In the genomic region with DNA sequence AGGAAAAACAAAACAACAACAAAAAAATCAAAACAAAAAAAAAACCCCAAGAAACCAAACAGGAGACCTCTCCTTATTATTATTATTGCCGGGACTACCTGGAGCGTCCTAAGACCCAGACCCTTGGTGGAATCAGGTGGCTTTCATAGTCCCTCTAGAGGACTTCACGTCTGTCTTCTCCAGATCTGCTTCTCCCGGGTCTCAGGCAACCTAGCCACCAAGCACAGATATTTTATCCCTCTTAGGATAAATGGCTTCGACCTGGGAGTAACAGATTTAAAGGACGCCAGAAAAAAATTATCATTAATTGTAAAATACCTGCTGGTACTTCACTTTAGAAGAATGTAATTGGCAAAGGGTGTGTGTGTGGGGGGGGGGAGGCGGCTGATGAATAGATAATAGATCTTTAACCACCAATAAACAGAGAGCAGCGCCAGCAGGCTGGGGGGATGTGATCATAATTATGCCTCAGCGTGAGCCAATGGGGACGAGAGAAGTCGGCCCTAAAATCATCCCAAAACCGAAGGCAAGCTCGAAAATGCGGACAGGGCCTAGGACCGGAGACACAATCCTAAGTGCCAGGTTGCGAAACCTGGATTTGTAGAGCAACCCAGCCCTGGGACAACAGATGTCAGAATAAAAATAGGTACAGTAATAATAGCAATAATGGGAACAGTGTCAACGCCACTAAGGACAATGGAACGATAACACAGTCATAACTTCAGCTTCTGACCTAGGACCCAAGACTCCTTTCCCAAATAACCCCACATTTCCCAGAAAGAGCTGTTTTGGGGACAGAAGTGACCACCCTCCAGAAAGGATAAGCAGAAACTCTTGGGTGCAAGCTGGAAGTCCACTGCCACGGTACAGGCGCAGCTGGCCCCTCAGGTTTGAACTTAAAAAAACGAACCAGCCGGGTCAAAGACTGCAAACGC, we compare ENCODE assay signal across 8 mouse cellular contexts. TPM values are rescaled to one million over a fixed set of nuclear protein-coding genes. Genes with fewer than 3 reads are reported as not detected.
DNase-seq lines count a peak whose midpoint lies in the region; ATAC-seq and TF ChIP-seq lines count a peak whose summit lies in the region.

No protein-coding gene starts in this region.

- peak; percentile 58 for DNase-seq in gastrocnemius, adult 2 months
- no peak for DNase-seq in gastrocnemius, postnatal 4 days (ENCODE audit: low spot score in 2 of 2)
- peak; percentile 78 for DNase-seq in fibroblast of lung, adult 2 months (ENCODE audit: low read depth)
- peak; percentile 61 to 64 for DNase-seq in kidney, postnatal 36 days
- DNase-seq in heart, adult 9 months (ENCODE audit: low spot score in 2 of 2): no peak

- no peaks in the 10 kb centered on the region for H3K9me3 ChIP-seq in E14TG2a.4 (ENCODE audit: low read length)
- H3K9me3 ChIP-seq in neural tube, embryonic 13.5 days: no peaks in the 10 kb centered on the region

- intact Hi-C loops in gastrocnemius, adult 2 months (cut with DNase I): no loop called here

- H3K4me3 ChIP-seq in gastrocnemius, adult 2 months: peak overlapping the region; percentile 73
- H3K4me3 ChIP-seq in E14TG2a.4 (replicated peaks; ENCODE audit: low read length): peak overlapping the region; percentile 70
- no peak overlapping the region for H3K4me3 ChIP-seq in neural tube, embryonic 13.5 days

- peak overlapping the region; percentile 46; the same call in 1 of the 2 replicates for H3K4me2 ChIP-seq in neural tube, embryonic 13.5 days

- 2% methylated on average over 23 of the region's 23 CpGs for WGBS in neural tube, embryonic 13.5 days

- no peak for ATAC-seq in neural tube, embryonic 13.5 days (ENCODE audit: low read depth)
- no peak for ATAC-seq in monocyte, adult 5-6 weeks (replicated peaks; ENCODE audit: insufficient number of reproducible peaks, low FRiP score, low TSS enrichment, poor library complexity, severe bottlenecking)

- H3K9ac ChIP-seq in neural tube, embryonic 13.5 days: no peak overlapping the region

- H3K36me3 ChIP-seq in E14TG2a.4 (ENCODE audit: insufficient read depth, low read length): no peaks in the 10 kb centered on the region
- H3K36me3 ChIP-seq in neural tube, embryonic 13.5 days: no peaks in the 10 kb centered on the region

- peaks cover 31% of the 10 kb centered on the region for H3K4me1 ChIP-seq in E14TG2a.4 (replicated peaks; ENCODE audit: low read depth, low read length)
- H3K4me1 ChIP-seq in neural tube, embryonic 13.5 days (replicated peaks): peaks cover 23% of the 10 kb centered on the region

- peak overlapping the region; percentile 76 for H3K27ac ChIP-seq in gastrocnemius, adult 2 months
- H3K27ac ChIP-seq in neural tube, embryonic 13.5 days (replicated peaks): no peak overlapping the region

- H3K27me3 ChIP-seq in E14TG2a.4 (ENCODE audit: insufficient read depth, low read length): peaks cover 99% of the 10 kb centered on the region
- H3K27me3 ChIP-seq in neural tube, embryonic 13.5 days: peaks cover 98% of the 10 kb centered on the region

- no peak for TF ChIP-seq CTCF in gastrocnemius, adult 2 months (IDR thresholded peaks at IDR 0.05)
- TF ChIP-seq CTCF in E14TG2a.4 (conservative IDR thresholded peaks at IDR 0.05; ENCODE audit: low read length): no peak

RNA-seq across cellular contexts. Expression of a gene that starts 0.9 kb away (rescaled TPM):
- 1 to 10 TPM in 1 of 2 experiments, under 1 TPM in 1; 0.89 to 1.9 TPM for total RNA-seq in gastrocnemius, adult 2 months (2021)
- 1 to 10 TPM; 1.2 to 2.2 TPM for total RNA-seq in gastrocnemius, postnatal 4 days (2021)
- 0.32 TPM in 1 of 2 replicates, not detected in the other for polyA plus RNA-seq in neural tube, embryonic 13.5 days (2015; fragmentation: Nextera tagmentation; extraction: Ambion mirVana)
- not detected in 3 replicates for total RNA-seq in monocyte, adult 5-6 weeks (2017)

Comparison
In these comparisons a context has a peak if more than half of its experiments do, and no peak if none do; other contexts are left out.
1. DNase-seq: peak in gastrocnemius, adult 2 months (single experiment), fibroblast of lung, adult 2 months (single experiment) and kidney, postnatal 36 days (2 of 2); none in gastrocnemius, postnatal 4 days (0 of 2) and heart, adult 9 months (0 of 2).